Mouse (Mus musculus) hindbrain, embryonic 16.5 days (tissue): ENCODE data around the gene Ccdc157. TPM values are rescaled to one million over a fixed set of nuclear protein-coding genes. Genes with fewer than 3 reads are reported as not detected.
A peak's percentile ranks its signal among the peaks of the same experiment; 100 is the strongest.
"Not testable (repeated sequence)": the region's sequence is repeated elsewhere in the genome, so short reads cannot be mapped to it uniquely, and the experiment has no call there.

Experiments
- ATAC-seq: fragments of 200-750 bp; cut with Nextera tagmentation; 2 replicates; pipeline ENCODE4 v1.8.0; 2017; ENCODE audit warnings: moderate TSS enrichment, moderate library complexity
- H3K27ac ChIP-seq: fragments of 300-500 bp; sonication (generic); 2 replicates; pipeline ENCODE4 v1.5.1; 2014; ENCODE audit warnings: low read depth, mild to moderate bottlenecking, control low read depth, low read length, moderate library complexity
- H3K27me3 ChIP-seq: fragments of 300-500 bp; sonication (generic); replicated peaks from 2 replicates; pipeline ENCODE4 v1.6.1; 2014; ENCODE audit warnings: low read length; ENCODE audit not compliant: control insufficient read depth, insufficient read depth
- H3K36me3 ChIP-seq: fragments of 300-500 bp; sonication (generic); 2 replicates; pipeline ENCODE4 v1.6.1; 2014; ENCODE audit warnings: mild to moderate bottlenecking, low read length, moderate library complexity, mixed read lengths; ENCODE audit not compliant: control insufficient read depth, insufficient read depth
- H3K4me1 ChIP-seq: fragments of 300-500 bp; sonication (generic); 2 replicates; pipeline ENCODE4 v1.6.1; 2014; ENCODE audit warnings: low read depth, low read length; ENCODE audit not compliant: control insufficient read depth, insufficient read depth
- H3K4me2 ChIP-seq: fragments of 300-500 bp; sonication (generic); 2 replicates; pipeline ENCODE4 v1.6.1; 2014; ENCODE audit warnings: mild to moderate bottlenecking, low read length, control low read depth, moderate library complexity
- H3K4me3 ChIP-seq: fragments of 300-500 bp; sonication (generic); 2 replicates; pipeline ENCODE4 v1.5.1; 2014; ENCODE audit warnings: mild to moderate bottlenecking, low read length, control low read depth, moderate library complexity
- H3K9ac ChIP-seq: fragments of 300-500 bp; sonication (generic); 2 replicates; pipeline ENCODE4 v1.6.1; 2014; ENCODE audit warnings: low read depth, mild to moderate bottlenecking, control low read depth, low read length, moderate library complexity
- H3K9me3 ChIP-seq: fragments of 300-500 bp; sonication (generic); 2 replicates; pipeline ENCODE4 v1.6.1; 2014; ENCODE audit warnings: mild to moderate bottlenecking, low read length, moderate library complexity; ENCODE audit not compliant: control insufficient read depth
- WGBS: fragments of 180-500 bp; shearing (Covaris S2); extraction: QIAGEN DNeasy Blood & Tissue Kit; methylation state at CpG from one replicate; pipeline ENCODE4 v1.1.7; 2014; 5-methylcytosine and 5-hydroxymethylcytosine counted together
- polyA plus RNA-seq: library from polyadenylated mRNA; unstranded; fragments of >200 nt; fragmentation: Nextera tagmentation; extraction: Ambion mirVana; gene quantifications from 2 replicates; pipeline ENCODE4 v1.2.1, GENCODE M21; 2015

Ccdc157 gene
- polyA plus RNA-seq, 1 experiment from 2014 or later = 9.1 TPM

- 0% methylated on average over 62 of the region's 71 CpGs for WGBS
- H3K4me2 ChIP-seq = peak within 1 kb of the TSS; percentile 94
- peaks cover 12% of the 10 kb centered on the region for H3K4me1 ChIP-seq
- no peaks in the 10 kb centered on the region for H3K9me3 ChIP-seq
- H3K36me3 ChIP-seq = 0 out of 2 replicates have a peak, but pooled peaks cover 3% of the 10 kb centered on the region
- peak within 1 kb of the TSS; percentile 94 for H3K9ac ChIP-seq
- peak within 1 kb of the TSS; percentile 76; the same call in 1 of the 2 replicates for H3K27ac ChIP-seq
- ATAC-seq = peak; percentile 99
- H3K27me3 ChIP-seq = no peaks in the 10 kb centered on the region
- H3K4me3 ChIP-seq = peak within 1 kb of the TSS; percentile 92
Measured at GRCm38 (mm10) chr11:4186486-4187317, 26.6 kb upstream of the Ccdc157 start, which contains the start of gene Tbc1d10a. TSS of gene Tbc1d10a (plus strand) at chr11:4186789.

GRCm38 (mm10) chr11:4185480-4185879 lies 25.4 kb upstream of the Ccdc157 start:
- ATAC-seq, H3K9me3 ChIP-seq, H3K9ac ChIP-seq, H3K4me3 ChIP-seq, H3K4me2 ChIP-seq, H3K27me3 ChIP-seq, H3K27ac ChIP-seq: not testable (repeated sequence)
- WGBS = 91% methylated on average over 6 of the region's 6 CpGs
- Histone ChIP-seq H3K4me1 (peaks cover 12% of the 10 kb centered on the region), H3K36me3 (peaks cover 12% of the 10 kb centered on the region)

- WGBS = 72% methylated on average over 4 of the region's 4 CpGs
- Histone ChIP-seq H3K4me3 (no peak overlapping the region), H3K36me3 (peaks cover 19% of the 10 kb centered on the region), H3K27me3 (no peaks in the 10 kb centered on the region), H3K9ac (no peak overlapping the region), H3K27ac (peak overlapping the region; percentile 54; the same call in 1 of the 2 replicates), H3K9me3 (no peaks in the 10 kb centered on the region), H3K4me1 (peaks cover 12% of the 10 kb centered on the region), H3K4me2 (no peak overlapping the region)
- no peak for ATAC-seq
Measured at GRCm38 (mm10) chr11:4184251-4184952, 24.3 kb upstream of the Ccdc157 start.

- peaks cover 10% of the 10 kb centered on the region for H3K4me1 ChIP-seq
- H3K27ac ChIP-seq = peak overlapping the region; percentile 54; the same call in 1 of the 2 replicates
- H3K9me3 ChIP-seq = no peaks in the 10 kb centered on the region
- peaks cover 28% of the 10 kb centered on the region for H3K36me3 ChIP-seq
- no peak for ATAC-seq
- no peak overlapping the region for H3K4me3 ChIP-seq
- H3K4me2 ChIP-seq = no peak overlapping the region
- no peaks in the 10 kb centered on the region for H3K27me3 ChIP-seq
- no peak overlapping the region for H3K9ac ChIP-seq
Measured at GRCm38 (mm10) chr11:4183511-4183910, 23.4 kb upstream of the Ccdc157 start.

GRCm38 (mm10) chr11:4182061-4182460 lies 22.0 kb upstream of the Ccdc157 start:
- no peak overlapping the region for H3K27ac ChIP-seq
- H3K27me3 ChIP-seq = no peaks in the 10 kb centered on the region
- H3K36me3 ChIP-seq = peaks cover 41% of the 10 kb centered on the region
- H3K4me1 ChIP-seq = no peaks in the 10 kb centered on the region
- H3K9ac ChIP-seq = no peak overlapping the region
- no peaks in the 10 kb centered on the region for H3K9me3 ChIP-seq
- H3K4me3 ChIP-seq = no peak overlapping the region
- H3K4me2 ChIP-seq = no peak overlapping the region
- WGBS = 29% methylated on average over 1 of the region's 1 CpGs
- ATAC-seq = no peak

- Histone ChIP-seq H3K9me3 (no peaks in the 10 kb centered on the region), H3K27ac (no peak overlapping the region), H3K4me3 (no peak overlapping the region), H3K36me3 (peaks cover 80% of the 10 kb centered on the region), H3K4me2 (no peak overlapping the region), H3K27me3 (no peaks in the 10 kb centered on the region), H3K9ac (no peak overlapping the region), H3K4me1 (no peaks in the 10 kb centered on the region)
- no peak for ATAC-seq
- WGBS = 73% methylated on average over 4 of the region's 4 CpGs
Measured at GRCm38 (mm10) chr11:4177716-4178115, 17.6 kb upstream of the Ccdc157 start.

- H3K4me2 ChIP-seq = no peak overlapping the region
- H3K27ac ChIP-seq = peak overlapping the region; percentile 44; the same call in 1 of the 2 replicates
- H3K4me1 ChIP-seq = no peaks in the 10 kb centered on the region
- peaks cover 92% of the 10 kb centered on the region for H3K36me3 ChIP-seq
- no peak overlapping the region for H3K9ac ChIP-seq
- ATAC-seq = peak; percentile 93
- no peaks in the 10 kb centered on the region for H3K9me3 ChIP-seq
- 64% methylated on average over 5 of the region's 5 CpGs for WGBS
- H3K27me3 ChIP-seq = no peaks in the 10 kb centered on the region
- H3K4me3 ChIP-seq = no peak overlapping the region
Measured at GRCm38 (mm10) chr11:4174586-4174985, 14.5 kb upstream of the Ccdc157 start.

- Histone ChIP-seq H3K4me3 (no peak overlapping the region), H3K27me3 (no peaks in the 10 kb centered on the region), H3K9ac (no peak overlapping the region), H3K36me3 (peaks cover 55% of the 10 kb centered on the region), H3K4me2 (no peak overlapping the region), H3K4me1 (peaks cover 23% of the 10 kb centered on the region), H3K9me3 (no peaks in the 10 kb centered on the region), H3K27ac (no peak overlapping the region)
- no peak for ATAC-seq
- WGBS = 95% methylated on average over 7 of the region's 7 CpGs
Measured at GRCm38 (mm10) chr11:4166467-4167090, 6.5 kb upstream of the Ccdc157 start.

GRCm38 (mm10) chr11:4164701-4165100 lies 4.6 kb upstream of the Ccdc157 start:
- Histone ChIP-seq H3K4me2 (no peak overlapping the region), H3K27ac (no peak overlapping the region), H3K4me1 (peaks cover 30% of the 10 kb centered on the region), H3K9ac (no peak overlapping the region), H3K36me3 (peaks cover 39% of the 10 kb centered on the region), H3K4me3 (no peak overlapping the region), H3K27me3 (no peaks in the 10 kb centered on the region), H3K9me3 (no peaks in the 10 kb centered on the region)
- ATAC-seq = no peak
- 87% methylated on average over 2 of the region's 2 CpGs for WGBS
